Mouse (Mus musculus): ENCODE data around the gene Otop3.

The Otop3 gene

GRCm38 (mm10) chr11:115334531-115334930 is at the start of gene Otop3:
Gene Otop3 (plus strand): TSS chr11:115334731.
- no peak for DNase-seq (ENCODE audit: low spot score in 2 of 2)

GRCm38 (mm10) chr11:115285282-115285681 is 49.2 kb upstream of the Otop3 start:
- DNase-seq (ENCODE audit: low spot score in 2 of 2) = no peak

GRCm38 (mm10) chr11:115286201-115286993 is 48.1 kb upstream of the Otop3 start:
- DNase-seq (ENCODE audit: low spot score in 2 of 2) = no peak

GRCm38 (mm10) chr11:115287386-115287785 is 47.1 kb upstream of the Otop3 start:
- DNase-seq (ENCODE audit: low spot score in 2 of 2) = no peak

GRCm38 (mm10) chr11:115288305-115288704 is 46.2 kb upstream of the Otop3 start:
- DNase-seq (ENCODE audit: low spot score in 2 of 2) = no peak

- DNase-seq (ENCODE audit: low spot score in 2 of 2) = no peak
These were observed 44.6 kb upstream of the Otop3 start for GRCm38 (mm10) chr11:115289885-115290284.

GRCm38 (mm10) chr11:115290314-115290713 is 44.2 kb upstream of the Otop3 start:
- no peak for DNase-seq (ENCODE audit: low spot score in 2 of 2)

- DNase-seq (ENCODE audit: low spot score in 2 of 2) = peak; percentile 77 to 78
These were observed 43.6 kb upstream of the Otop3 start for GRCm38 (mm10) chr11:115290919-115291318.

GRCm38 (mm10) chr11:115291503-115291902 is 43.0 kb upstream of the Otop3 start:
- no peak for DNase-seq (ENCODE audit: low spot score in 2 of 2)

- no peak for DNase-seq (ENCODE audit: low spot score in 2 of 2)
These were observed 41.7 kb upstream of the Otop3 start for GRCm38 (mm10) chr11:115292631-115293375.

GRCm38 (mm10) chr11:115295939-115296338 is 38.6 kb upstream of the Otop3 start:
- DNase-seq (ENCODE audit: low spot score in 2 of 2) = no peak

- DNase-seq (ENCODE audit: low spot score in 2 of 2) = no peak
These were observed 37.9 kb upstream of the Otop3 start for GRCm38 (mm10) chr11:115296471-115297210.

GRCm38 (mm10) chr11:115297214-115297826 is 37.2 kb upstream of the Otop3 start, which contains the start of gene Fads6:
Gene Fads6 (minus strand): TSS chr11:115297663.
- DNase-seq (ENCODE audit: low spot score in 2 of 2) = peak in 1 of 2 experiments; percentile 40

- no peak for DNase-seq (ENCODE audit: low spot score in 2 of 2)
These were observed 36.4 kb upstream of the Otop3 start for GRCm38 (mm10) chr11:115298160-115298559.

- no peak for DNase-seq (ENCODE audit: low spot score in 2 of 2)
These were observed 33.8 kb upstream of the Otop3 start for GRCm38 (mm10) chr11:115300745-115301144.

- DNase-seq (ENCODE audit: low spot score in 2 of 2) = no peak
These were observed 33.2 kb upstream of the Otop3 start for GRCm38 (mm10) chr11:115301351-115301750.

- no peak for DNase-seq (ENCODE audit: low spot score in 2 of 2)
These were observed 31.4 kb upstream of the Otop3 start for GRCm38 (mm10) chr11:115303167-115303566.

GRCm38 (mm10) chr11:115306863-115307262 is 27.7 kb upstream of the Otop3 start, which contains the start of gene Otop2:
Gene Otop2 (plus strand): TSS chr11:115307163.
- DNase-seq (ENCODE audit: low spot score in 2 of 2) = no peak

GRCm38 (mm10) chr11:115308781-115309180 is 25.8 kb upstream of the Otop3 start:
- no peak for DNase-seq (ENCODE audit: low spot score in 2 of 2)

- no peak for DNase-seq (ENCODE audit: low spot score in 2 of 2)
These were observed 20.3 kb upstream of the Otop3 start for GRCm38 (mm10) chr11:115314249-115314648.

- DNase-seq (ENCODE audit: low spot score in 2 of 2) = no peak
These were observed 17.3 kb upstream of the Otop3 start for GRCm38 (mm10) chr11:115317204-115317603.
